Mouse (Mus musculus): Measurements from ENCODE around the gene Npas3. TPM values are rescaled to one million over a fixed set of nuclear protein-coding genes. Genes with fewer than 3 reads are reported as not detected.
A peak's percentile ranks its signal among the peaks of the same experiment; 100 is the strongest.

Npas3 gene
- polyA plus RNA-seq, 1 experiment from 2014 or later = 26.2 TPM

DNA sequence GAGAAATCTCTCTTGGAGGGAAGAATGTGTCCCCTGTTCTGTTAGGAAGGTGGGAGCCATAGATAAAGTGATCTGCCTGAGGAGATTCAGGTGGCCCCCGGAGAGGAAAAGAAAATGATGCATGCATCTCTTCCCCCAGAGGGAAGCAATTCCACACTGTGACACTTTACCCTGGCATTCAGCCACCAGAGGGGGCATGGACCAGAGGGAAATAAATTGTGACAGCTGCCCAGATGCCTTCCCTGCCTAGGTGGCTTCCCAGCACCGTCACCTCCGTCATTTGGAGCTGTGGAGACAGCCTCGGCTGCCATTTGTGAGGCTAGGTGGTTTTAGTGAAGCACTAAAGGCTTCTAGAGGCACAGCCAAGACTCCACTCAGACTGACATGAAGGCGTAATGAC lies 498.2 kb downstream of the Npas3 start:
- Histone ChIP-seq H3K9me3 (replicated peaks) (no peaks in the 10 kb centered on the region), H3K36me3 (no peaks in the 10 kb centered on the region), H3K9ac (no peak overlapping the region), H3K27ac (0 out of 2 replicates have a peak overlapping the region, but pooled peaks have one; percentile 35), H3K4me2 (replicated peaks) (no peak overlapping the region), H3K4me3 (no peak overlapping the region), H3K27me3 (no peaks in the 10 kb centered on the region), H3K4me1 (peaks cover 6% of the 10 kb centered on the region)
- 57% methylated on average over 5 of the region's 5 CpGs for WGBS
- no peak for ATAC-seq (ENCODE audit: low FRiP score)

DNA sequence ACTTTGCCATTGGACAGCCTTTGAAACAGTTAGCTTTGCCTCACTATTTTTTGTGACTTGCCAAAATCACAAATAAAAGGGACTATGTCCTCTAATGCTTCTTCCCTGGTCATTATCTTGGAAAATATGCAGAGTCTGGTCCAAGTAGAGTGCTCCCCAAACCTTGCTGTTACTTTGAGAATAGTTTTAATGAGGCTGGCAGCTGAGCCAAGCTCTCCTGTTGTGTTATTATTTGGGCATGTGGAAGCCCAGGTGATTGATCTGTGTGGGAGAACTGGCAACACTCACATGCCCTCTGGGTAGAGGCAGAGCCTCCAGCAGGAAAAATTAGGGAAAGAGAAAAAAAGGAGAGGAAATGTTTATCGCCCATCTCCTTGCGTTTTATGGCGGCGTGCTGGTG lies 500.9 kb downstream of the Npas3 start:
- peaks cover 28% of the 10 kb centered on the region for H3K4me1 ChIP-seq
- ATAC-seq (ENCODE audit: low FRiP score) = no peak
- no peaks in the 10 kb centered on the region for H3K27me3 ChIP-seq
- H3K9me3 ChIP-seq (replicated peaks) = no peaks in the 10 kb centered on the region
- no peak overlapping the region for H3K4me2 ChIP-seq (replicated peaks)
- H3K9ac ChIP-seq = no peak overlapping the region
- no peak overlapping the region for H3K27ac ChIP-seq
- no peak overlapping the region for H3K4me3 ChIP-seq
- 78% methylated on average over 4 of the region's 4 CpGs for WGBS
- H3K36me3 ChIP-seq = no peaks in the 10 kb centered on the region

GRCm38 (mm10) chr12:53752281-53753072 lies 504.0 kb downstream of the Npas3 start:
- Histone ChIP-seq H3K9me3 (replicated peaks) (no peaks in the 10 kb centered on the region), H3K36me3 (no peaks in the 10 kb centered on the region), H3K27ac (0 out of 2 replicates have a peak overlapping the region, but pooled peaks have one; percentile 0), H3K4me1 (peaks cover 25% of the 10 kb centered on the region), H3K9ac (no peak overlapping the region), H3K4me2 (replicated peaks) (no peak overlapping the region), H3K27me3 (no peaks in the 10 kb centered on the region), H3K4me3 (no peak overlapping the region)
- WGBS = 77% methylated on average over 13 of the region's 13 CpGs
- no peak for ATAC-seq (ENCODE audit: low FRiP score)

DNA sequence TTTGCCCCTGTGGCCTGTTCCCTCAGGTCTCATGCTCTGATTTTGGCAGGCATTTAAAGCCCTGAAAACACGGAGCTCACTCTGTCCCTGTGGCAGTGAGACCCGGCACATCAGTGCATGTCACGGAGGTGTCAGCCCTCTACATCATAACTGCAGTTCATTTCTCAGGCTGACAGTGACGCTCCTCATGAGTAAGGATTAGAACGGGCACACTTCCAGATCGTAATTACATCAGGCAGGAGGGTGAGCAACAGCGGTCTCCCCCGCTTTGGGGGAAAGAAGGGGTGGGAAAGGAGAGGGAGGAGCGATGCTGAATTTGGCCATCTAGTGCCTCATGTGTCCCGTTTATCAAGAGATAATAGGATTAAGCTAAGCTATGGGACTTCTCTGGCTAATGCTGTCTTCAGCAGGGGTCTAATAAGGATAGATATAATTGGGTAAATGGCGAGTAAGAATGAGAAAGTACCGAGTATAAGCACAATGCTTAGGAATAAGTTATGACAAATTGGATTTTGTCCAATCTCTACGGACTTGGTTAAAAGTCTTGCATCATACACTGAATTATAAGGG lies 505.0 kb downstream of the Npas3 start:
- Histone ChIP-seq H3K27ac (peak overlapping the region; percentile 0; the same call in 1 of the 2 replicates), H3K4me1 (peaks cover 27% of the 10 kb centered on the region), H3K27me3 (no peaks in the 10 kb centered on the region), H3K4me2 (replicated peaks) (no peak overlapping the region), H3K36me3 (no peaks in the 10 kb centered on the region), H3K9me3 (replicated peaks) (no peaks in the 10 kb centered on the region), H3K9ac (no peak overlapping the region), H3K4me3 (no peak overlapping the region)
- WGBS = 56% methylated on average over 13 of the region's 13 CpGs
- peak; percentile 58; the same call in 1 of the 2 replicates for ATAC-seq (ENCODE audit: low FRiP score)

GRCm38 (mm10) chr12:53754236-53754635 lies 505.8 kb downstream of the Npas3 start:
- no peak overlapping the region for H3K9ac ChIP-seq
- peaks cover 32% of the 10 kb centered on the region for H3K4me1 ChIP-seq
- no peaks in the 10 kb centered on the region for H3K9me3 ChIP-seq (replicated peaks)
- no peak overlapping the region for H3K27ac ChIP-seq
- H3K27me3 ChIP-seq = no peaks in the 10 kb centered on the region
- no peak overlapping the region for H3K4me2 ChIP-seq (replicated peaks)
- 28% methylated on average over 7 of the region's 7 CpGs for WGBS
- no peak overlapping the region for H3K4me3 ChIP-seq
- H3K36me3 ChIP-seq = no peaks in the 10 kb centered on the region
- no peak for ATAC-seq (ENCODE audit: low FRiP score)

GRCm38 (mm10) chr12:53757631-53758030 lies 509.2 kb downstream of the Npas3 start:
- no peaks in the 10 kb centered on the region for H3K27me3 ChIP-seq
- no peak overlapping the region for H3K9ac ChIP-seq
- H3K9me3 ChIP-seq (replicated peaks) = no peaks in the 10 kb centered on the region
- no peak overlapping the region for H3K27ac ChIP-seq
- H3K4me3 ChIP-seq = no peak overlapping the region
- ATAC-seq (ENCODE audit: low FRiP score) = no peak
- no peaks in the 10 kb centered on the region for H3K36me3 ChIP-seq
- 79% methylated on average over 6 of the region's 6 CpGs for WGBS
- H3K4me2 ChIP-seq (replicated peaks) = no peak overlapping the region
- peaks cover 24% of the 10 kb centered on the region for H3K4me1 ChIP-seq

- Histone ChIP-seq H3K9ac (no peak overlapping the region), H3K9me3 (replicated peaks) (no peaks in the 10 kb centered on the region), H3K4me3 (no peak overlapping the region), H3K4me1 (peaks cover 18% of the 10 kb centered on the region), H3K36me3 (no peaks in the 10 kb centered on the region), H3K27me3 (no peaks in the 10 kb centered on the region), H3K4me2 (replicated peaks) (no peak overlapping the region), H3K27ac (no peak overlapping the region)
- WGBS = 75% methylated on average over 5 of the region's 5 CpGs
- ATAC-seq (ENCODE audit: low FRiP score) = no peak
These were observed 509.9 kb downstream of the Npas3 start for GRCm38 (mm10) chr12:53758356-53758755.

DNA sequence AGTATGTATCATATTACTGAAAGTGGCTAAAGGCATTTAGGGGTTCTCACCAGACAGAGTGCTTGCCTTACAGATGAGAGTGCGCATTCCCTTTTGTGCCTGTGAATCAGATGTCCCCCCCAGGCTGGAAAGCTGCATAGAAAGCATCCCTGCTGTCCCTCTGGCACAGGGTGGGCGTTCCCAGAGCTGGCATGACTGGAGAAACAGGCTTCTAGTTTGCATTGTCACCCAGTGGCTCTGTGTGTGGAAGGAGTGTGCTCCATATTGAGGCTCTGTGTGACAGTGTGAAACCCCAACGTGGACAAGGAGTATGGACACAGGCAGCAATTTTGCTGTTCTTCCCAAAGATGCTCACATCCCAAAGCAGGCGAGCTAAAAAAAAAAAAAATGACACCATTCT lies 515.7 kb downstream of the Npas3 start:
- ATAC-seq (ENCODE audit: low FRiP score) = no peak
- 66% methylated on average over 4 of the region's 4 CpGs for WGBS

GRCm38 (mm10) chr12:53768392-53768791 lies 519.9 kb downstream of the Npas3 start:
- ATAC-seq (ENCODE audit: low FRiP score) = no peak
- Histone ChIP-seq H3K4me3 (no peak overlapping the region), H3K9ac (no peak overlapping the region), H3K36me3 (no peaks in the 10 kb centered on the region), H3K4me1 (peaks cover 33% of the 10 kb centered on the region), H3K4me2 (replicated peaks) (no peak overlapping the region; the same call in 1 of the 2 replicates), H3K27me3 (no peaks in the 10 kb centered on the region), H3K9me3 (replicated peaks) (no peaks in the 10 kb centered on the region), H3K27ac (0 out of 2 replicates have a peak overlapping the region, but pooled peaks have one; percentile 30)
- WGBS = 78% methylated on average over 11 of the region's 11 CpGs

More for the DNA sequence above, 515.7 kb downstream of the Npas3 start:
- no peak overlapping the region for H3K9ac ChIP-seq
- no peak overlapping the region for H3K4me2 ChIP-seq (replicated peaks)
- no peaks in the 10 kb centered on the region for H3K9me3 ChIP-seq (replicated peaks)
- H3K4me1 ChIP-seq = peaks cover 20% of the 10 kb centered on the region
- H3K27me3 ChIP-seq = no peaks in the 10 kb centered on the region
- no peak overlapping the region for H3K27ac ChIP-seq
- H3K4me3 ChIP-seq = no peak overlapping the region
- H3K36me3 ChIP-seq = no peaks in the 10 kb centered on the region

DNA sequence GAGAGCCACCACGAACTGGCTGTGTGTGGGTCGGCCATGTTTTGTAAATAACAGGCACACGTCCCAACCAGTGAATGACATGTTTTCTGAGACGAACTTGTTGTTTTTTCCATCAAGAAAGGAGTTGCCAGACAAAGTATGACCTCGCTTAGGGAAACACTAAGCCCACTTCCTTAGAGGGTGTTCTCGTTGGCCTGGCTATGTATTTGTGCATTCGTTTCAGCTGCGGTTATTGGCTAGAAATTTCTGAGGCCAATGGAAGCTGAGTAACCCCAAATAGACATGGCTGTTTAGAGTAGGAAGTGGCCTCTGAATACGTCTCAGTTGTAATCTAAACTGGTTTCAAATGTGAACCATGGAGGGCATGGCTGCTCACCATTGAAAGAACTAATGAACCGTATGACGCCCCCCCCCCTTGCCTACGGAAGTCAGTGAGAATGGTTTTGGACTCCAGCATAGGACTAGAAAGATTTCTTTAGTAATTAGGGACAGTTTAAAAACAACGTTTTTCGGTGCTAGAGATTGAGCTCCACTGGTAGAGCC lies 523.0 kb downstream of the Npas3 start:
- no peak for ATAC-seq (ENCODE audit: low FRiP score)
- Histone ChIP-seq H3K9me3 (replicated peaks) (no peaks in the 10 kb centered on the region), H3K4me2 (replicated peaks) (no peak overlapping the region), H3K4me1 (peaks cover 28% of the 10 kb centered on the region), H3K36me3 (no peaks in the 10 kb centered on the region), H3K27ac (no peak overlapping the region), H3K9ac (no peak overlapping the region), H3K27me3 (no peaks in the 10 kb centered on the region), H3K4me3 (no peak overlapping the region)
- 61% methylated on average over 14 of the region's 14 CpGs for WGBS

DNA sequence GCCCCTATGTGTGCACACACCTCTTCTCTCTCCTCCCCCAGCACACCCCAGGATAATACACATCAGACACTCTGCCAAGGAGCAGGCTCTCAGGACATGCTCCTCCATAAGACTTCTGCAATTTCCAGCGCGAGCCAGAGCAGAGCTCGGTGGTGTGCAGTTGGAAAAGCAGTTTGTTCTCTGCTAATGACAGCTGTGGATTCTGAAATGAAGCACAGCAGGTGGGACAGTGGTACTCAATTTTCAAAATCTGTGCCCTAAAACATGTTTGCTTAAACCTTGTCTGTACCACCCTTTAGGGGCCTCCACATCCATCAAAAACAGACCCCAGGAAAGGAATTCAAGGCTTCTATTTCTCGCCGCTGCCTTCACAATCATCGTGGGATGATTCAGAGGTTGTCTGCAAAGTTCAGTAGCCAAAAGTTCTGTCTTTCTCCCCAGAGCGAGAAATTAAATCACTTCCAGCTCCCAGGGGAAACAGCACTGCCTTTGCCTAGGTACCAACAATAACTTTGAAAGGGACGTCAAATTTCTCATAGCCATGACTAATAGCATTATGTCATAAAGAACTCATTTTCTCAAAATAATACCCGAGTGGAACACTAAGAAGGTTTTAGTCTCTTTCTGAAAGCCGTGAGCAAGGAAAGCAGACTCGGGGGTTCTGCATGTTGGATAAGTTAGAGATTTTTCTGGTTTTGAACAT lies 533.5 kb downstream of the Npas3 start:
- peaks cover 15% of the 10 kb centered on the region; the same call in 1 of the 2 replicates for H3K4me1 ChIP-seq
- no peaks in the 10 kb centered on the region for H3K9me3 ChIP-seq (replicated peaks)
- H3K27me3 ChIP-seq = no peaks in the 10 kb centered on the region
- no peak overlapping the region for H3K27ac ChIP-seq
- 49% methylated on average over 11 of the region's 11 CpGs for WGBS
- H3K9ac ChIP-seq = no peak overlapping the region
- no peak overlapping the region for H3K4me2 ChIP-seq (replicated peaks)
- no peak overlapping the region for H3K4me3 ChIP-seq
- H3K36me3 ChIP-seq = no peaks in the 10 kb centered on the region
- ATAC-seq (ENCODE audit: low FRiP score) = no peak

GRCm38 (mm10) chr12:53789501-53789900 lies 541.0 kb downstream of the Npas3 start:
- Histone ChIP-seq H3K4me2 (replicated peaks) (no peak overlapping the region), H3K4me3 (no peak overlapping the region), H3K27ac (no peak overlapping the region), H3K36me3 (no peaks in the 10 kb centered on the region), H3K9me3 (replicated peaks) (no peaks in the 10 kb centered on the region), H3K4me1 (peaks cover 7% of the 10 kb centered on the region; the same call in 1 of the 2 replicates), H3K9ac (no peak overlapping the region), H3K27me3 (no peaks in the 10 kb centered on the region)
- 81% methylated on average over 10 of the region's 10 CpGs for WGBS
- no peak for ATAC-seq (ENCODE audit: low FRiP score)

Measured in hindbrain, embryonic 12.5 days (tissue).